Mouse (Mus musculus): ENCODE results near the gene Dock7. TPM values are rescaled to one million over a fixed set of nuclear protein-coding genes. Genes with fewer than 3 reads are reported as not detected.

Dock7 gene
- total RNA-seq (2021): 10 to 100 TPM; 39.3 to 48.2 TPM
- 12.3 and 14.5 TPM in 2 replicates for polyA plus RNA-seq (2012; rRNA removed)
- long read RNA-seq, partial matches to known transcripts: 3 of 3 reads
- long read RNA-seq, other reads (novel, unspliced or antisense): 0 of 3 reads

DNA sequence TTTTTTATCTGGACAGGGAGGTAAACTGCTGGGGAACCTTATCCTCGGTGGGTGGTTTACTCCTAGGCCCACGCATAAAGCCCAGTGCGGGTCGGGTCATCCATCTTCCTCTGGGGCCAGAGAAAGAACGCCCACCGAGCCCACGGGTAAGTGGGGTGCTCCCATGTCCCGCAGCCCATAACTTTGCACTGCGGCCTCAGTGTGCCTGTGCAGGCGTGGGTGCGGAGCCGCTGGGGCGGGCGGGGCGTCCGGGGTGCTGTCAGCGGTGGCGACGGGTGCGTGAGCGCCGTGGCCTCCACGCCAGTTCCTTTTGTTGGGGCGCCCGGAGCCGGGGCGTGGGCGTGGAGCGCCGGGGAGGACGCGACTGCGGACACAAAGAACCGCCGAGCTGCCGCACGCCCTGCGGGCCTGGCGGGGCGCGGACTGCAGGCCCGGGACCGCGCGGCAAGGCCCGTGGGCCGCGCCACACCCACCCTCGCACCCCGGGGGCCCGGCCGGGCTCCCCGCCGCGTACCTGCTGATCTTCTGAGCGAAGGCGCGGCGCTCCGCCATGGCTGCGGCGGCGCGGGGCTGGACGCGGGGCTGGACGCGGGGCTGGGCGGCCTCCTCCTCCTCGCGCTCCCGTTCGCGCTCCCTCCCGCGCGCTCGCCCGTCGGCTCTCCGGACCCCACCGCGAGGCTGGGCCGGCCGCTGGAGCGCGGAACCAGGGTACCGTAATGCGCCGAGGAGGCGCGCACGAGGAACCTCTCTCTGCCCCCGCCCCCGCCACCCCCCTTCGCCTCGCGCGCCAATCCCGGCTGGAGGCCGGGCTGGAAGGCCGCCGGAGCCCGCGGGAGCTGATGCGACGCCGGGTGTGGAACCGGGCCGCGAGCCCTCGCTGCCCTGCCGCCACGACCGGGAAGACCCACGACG, at the start of gene Dock7:
Gene Dock7 (minus strand): TSS at position 705 of the 912 bp plus-strand sequence.
- DNase-seq: peak; percentile 94

DNA sequence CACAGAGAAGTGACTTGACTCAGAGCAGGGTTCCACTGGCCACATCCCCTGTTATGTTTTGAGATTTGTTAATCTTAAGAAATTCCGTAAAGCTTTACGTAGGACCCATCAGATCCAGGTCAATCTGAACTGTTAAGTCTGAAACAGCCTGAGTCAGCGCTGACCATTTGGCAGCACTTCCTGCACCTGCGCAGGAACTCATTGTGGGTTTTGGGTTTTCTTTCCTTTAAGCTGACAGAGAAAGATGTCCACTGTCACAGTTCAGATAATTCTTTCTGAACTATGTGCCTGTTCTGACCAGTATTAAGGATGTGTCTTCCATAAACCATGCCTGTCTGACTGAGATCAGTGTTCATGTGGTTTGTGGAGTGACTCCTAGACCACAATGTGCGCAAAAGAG, 48.2 kb upstream of the Dock7 start:
- DNase-seq: no peak

DNA sequence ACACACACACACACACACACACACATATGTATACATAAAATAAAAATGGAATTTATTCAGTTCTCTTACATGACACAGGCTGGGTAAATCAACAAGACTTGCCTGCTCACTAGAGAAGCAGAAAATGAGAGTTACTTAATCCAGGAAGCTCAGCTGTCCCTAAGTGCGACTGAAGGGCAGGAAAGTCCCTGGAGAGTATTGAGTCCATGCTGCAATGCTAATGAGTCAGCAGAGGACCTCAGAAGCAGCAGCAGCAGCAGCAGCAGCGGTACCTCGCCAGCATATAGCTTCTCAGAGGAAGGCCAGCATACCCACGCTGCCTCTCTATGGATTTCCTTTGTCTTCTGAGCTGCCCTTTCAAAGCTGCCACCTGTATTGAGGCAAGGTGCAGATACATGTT, 42.8 kb upstream of the Dock7 start:
- DNase-seq: peak; percentile 68

DNA sequence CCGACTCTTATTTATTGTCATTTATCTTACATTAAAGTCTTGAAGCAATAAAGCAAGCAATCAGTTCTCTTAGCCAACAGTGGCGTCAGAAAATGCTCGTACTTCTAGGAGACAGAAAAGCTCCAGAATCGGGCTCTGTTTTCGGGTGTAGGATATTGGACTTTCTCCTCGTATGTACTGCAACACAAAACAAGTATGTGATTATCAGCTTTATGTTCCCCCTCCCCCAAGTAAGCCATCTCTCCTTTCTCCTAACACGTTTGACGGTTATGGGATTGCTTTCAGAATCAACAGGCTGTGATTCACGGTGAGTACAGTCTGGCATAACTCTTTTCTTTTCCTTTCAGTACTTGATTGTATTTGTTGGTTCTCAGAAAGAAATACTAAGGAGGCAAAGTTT, 42.3 kb upstream of the Dock7 start:
- DNase-seq: no peak

DNA sequence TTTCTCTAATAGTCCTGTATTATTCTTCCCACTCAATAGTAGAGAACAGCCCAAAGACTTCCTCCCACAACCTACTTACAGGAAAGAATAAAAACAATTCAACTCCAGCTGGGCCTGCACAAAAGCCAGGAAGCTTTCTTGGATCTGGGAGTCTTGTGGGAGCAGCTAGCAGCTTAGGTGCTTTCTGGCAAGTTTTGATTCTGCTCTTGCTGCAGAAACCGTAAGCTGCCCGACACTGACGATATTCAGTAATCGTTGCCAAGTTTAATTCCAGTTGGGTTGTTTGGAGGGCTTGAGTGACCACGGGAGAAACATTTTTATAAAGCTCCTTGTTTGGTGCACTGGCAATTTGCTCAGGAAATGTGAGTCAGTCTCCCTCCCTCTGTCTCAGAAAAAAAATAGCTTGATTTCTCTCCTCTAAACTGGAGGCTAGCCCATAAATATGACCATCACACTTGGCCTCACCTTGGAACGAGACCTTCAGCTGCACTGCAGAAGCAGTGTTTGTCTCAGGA, 40.8 kb upstream of the Dock7 start:
- DNase-seq: peak; percentile 79

DNA sequence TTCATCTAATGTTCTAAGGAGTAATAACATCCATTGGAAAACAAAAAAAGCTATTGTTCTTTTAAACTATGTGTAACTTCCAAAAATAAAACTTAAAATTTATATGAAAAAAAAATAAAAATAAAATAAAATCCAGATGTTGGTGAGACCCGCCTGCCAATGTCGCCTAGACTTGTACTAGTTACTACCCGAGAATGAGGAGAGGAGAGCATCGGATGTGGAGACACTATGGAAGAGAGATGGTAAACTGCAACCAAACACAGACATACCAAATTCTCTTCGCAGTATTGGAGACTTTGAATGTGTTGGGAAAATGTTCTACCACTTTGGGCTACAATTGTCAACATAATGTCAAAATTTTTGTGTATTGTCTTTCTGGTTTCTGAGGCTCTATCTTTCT, 40.2 kb upstream of the Dock7 start:
- DNase-seq: no peak

DNA sequence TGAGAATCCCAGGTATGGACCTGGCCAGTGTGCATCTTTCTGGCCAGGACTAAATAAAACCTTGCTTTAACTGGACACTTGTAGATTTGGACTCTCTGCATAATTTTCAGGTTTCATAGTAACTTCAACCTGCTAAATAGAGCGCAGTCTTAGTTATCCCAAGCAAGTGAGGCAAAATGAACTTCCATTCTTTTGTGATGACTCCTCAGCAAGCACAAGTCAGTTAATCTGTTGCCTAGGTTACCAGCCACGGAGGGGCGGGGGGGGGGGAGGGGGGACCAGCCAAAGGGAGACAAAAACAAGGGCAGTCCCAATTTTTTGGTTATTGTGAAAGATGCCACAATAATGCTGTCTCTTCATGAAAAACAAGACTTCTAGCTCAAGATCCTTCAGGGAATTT, 39.7 kb upstream of the Dock7 start:
- no peak for DNase-seq

DNA sequence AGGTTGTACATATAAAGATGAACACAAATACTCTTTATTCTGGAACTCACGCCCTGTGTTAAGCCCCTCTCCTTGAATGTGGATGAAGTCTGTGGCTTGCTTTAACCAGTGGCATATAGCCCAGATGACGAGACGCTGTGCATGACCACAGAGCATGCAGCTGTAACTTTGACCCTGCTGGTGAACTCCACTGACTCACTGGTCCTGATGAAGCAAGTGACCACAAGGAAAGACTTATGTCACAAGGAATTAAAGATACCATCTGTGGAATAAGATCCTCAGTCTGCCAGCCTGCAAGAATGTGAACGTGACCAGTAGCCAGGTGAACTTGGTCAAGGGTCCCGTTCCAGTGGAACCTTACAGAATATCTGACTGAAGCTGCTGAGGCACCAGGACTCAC, 37.8 kb upstream of the Dock7 start:
- DNase-seq: peak; percentile 65

DNA sequence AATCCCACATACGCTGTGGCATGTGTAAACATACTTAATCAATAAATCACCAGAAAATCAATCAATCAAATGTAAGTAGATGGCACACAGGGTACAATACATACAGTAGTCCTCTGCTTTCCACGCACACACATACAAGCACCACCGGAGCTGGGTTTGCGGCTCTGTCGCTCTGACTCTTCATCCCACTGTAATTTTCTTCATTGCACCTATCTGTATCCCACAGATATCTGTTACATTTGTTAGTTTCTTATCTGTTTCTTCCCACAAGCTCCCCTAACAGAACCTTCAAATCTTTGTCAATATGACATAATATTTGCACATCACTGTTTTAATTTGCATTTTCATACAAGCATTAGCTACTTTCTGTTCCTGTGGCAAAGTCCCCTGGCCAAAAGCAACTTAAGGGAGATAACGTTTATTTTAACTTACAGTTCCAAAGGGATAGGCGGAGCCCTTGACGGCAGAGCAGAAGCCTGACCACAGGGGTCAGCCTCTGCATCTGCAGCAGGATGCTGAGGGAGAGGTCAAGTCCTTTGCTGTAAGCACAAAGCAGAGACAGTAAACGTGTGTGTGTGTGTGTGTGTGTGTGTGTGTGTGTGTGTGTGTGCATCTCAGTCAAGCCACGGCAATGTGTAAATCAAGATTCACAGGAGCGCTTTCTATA, 36.1 kb upstream of the Dock7 start:
- no peak for DNase-seq

DNA sequence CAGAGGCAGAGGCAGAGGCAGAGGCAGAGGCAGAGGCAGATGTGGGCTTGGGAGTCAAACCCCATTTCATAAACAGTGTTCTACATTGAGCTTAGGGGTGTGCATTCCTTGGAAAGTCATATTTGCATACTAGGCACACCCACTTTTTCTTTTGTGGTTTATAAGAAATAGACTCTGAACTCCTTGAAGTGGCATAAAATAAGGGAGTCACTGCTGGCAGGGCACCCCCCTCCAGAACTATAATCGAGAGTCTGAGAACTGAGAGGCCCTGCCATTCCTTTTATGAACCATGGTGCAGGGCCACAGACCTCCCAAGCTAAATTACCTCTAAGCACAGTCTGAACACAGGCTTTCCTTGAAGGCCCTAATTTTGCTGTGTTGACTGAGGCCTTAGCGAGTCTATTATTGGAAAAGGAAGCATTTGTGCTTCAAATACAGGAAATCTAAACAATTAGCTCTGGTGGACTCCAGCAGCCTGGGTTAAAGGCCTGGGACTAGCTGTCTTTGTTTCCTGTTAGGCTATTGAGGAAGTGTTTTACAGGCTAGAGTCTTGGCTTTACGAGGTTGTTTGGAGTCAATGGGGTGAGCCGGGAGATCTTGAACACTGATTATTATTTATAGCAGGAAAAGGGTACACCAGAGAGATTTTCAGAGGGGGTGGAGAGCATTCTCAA, 31.3 kb upstream of the Dock7 start:
- DNase-seq: no peak

DNA sequence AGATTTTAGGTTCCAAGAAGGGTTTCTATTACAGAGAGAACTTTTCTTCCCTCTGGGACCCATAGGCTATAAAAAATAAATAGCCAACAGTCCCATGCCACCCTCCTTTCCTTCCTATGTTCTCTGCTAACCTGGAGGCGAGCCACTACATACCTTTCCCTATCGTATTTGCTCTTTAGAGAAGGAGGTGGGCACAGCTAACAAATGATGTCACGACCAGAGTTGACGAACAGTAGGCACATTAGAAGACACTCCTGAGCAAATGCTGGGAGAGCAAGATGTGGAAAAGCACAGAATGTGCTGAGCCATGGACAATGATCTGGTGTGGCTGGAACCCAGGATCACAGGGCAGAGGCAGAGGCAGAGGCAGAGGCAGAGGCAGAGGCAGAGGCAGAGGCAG, 30.7 kb upstream of the Dock7 start:
- no peak for DNase-seq

DNA sequence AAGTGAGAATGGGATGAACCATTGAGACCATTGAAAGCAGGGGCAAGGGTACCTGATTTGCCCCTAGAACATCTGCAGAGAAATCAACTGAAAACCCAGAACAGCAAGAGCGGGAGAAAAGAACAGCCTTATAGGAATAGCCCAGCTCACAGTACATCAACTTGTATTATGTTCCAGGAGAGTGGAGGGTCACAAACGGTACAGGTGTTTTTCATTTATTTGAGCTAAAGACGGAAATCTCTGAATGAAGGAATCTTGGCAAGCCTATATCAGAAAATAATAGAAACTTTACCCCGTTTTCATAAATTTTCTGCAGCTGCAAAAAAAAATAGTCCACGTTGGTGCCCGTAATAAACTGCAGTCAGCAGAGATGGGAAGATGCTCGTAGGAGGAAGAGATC, 22.6 kb upstream of the Dock7 start:
- DNase-seq: no peak

DNA sequence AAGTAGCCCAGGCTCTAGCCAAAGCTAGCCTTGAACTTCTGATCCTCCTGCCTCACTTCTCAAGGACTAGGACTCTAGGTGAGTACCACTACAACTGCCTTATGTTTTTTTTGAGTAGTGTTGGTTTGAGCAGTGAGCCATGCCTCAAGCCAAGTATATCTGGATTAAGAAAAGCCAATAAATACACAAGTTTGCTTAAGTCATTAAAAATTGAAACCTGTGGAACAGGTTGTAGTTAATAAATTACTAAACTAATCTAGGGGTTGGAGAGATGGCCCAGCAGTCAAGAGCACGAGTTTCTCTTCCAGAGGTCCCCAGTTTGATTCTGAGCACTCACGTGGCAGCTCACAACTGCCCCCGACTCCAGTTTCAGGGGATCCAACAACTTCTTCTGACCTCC, 20.9 kb upstream of the Dock7 start:
- DNase-seq: no peak

DNA sequence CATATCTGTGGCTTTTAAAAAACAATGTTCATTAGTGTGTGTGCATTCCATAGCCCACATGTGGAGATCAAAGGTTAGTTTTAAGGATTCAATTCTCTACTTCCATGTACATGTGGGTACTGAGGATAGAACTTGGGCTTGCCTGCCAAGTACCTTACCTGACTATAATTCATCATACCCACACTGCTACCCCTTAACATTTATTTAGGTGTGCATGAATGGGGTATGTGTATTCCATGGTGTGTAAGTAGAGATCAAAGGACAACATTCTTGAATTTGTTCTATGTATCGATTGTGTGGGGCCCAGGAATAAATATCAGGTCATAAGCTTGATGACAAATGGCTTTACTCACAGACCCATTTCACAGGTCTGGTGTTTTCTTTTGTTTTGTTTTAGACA, 20.5 kb upstream of the Dock7 start:
- DNase-seq: no peak

DNA sequence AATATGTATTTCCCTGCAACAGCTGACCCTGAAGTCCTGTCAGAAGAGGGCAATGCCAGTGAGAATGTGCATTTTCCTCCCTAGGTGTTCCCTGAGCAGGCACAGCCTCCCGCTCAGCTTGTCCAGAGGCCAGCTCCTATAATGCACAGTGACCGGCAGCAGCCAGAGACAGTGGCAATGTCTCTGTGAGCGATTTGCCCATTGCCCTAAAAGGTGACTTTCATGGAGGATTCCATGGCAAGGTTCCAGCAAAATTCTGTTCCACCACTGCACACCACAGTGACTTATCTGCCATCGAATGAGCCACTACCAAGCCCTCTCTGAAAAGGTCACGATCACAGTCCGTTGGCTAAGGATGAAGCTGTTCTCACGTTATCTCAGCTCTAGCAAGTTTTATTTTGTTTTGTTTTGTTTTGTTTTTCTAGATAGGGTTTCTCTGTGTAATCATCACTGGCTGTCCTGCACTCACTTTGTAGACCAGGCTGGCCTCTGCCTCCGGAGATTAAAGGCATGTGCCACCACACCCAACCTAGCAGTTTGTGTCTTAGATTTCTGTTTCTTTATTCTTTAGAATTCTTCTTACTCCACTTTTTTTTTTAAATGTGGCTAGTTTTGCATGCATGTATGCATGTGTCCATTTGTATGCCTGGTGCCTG, 17.4 kb upstream of the Dock7 start:
- peak; percentile 31 for DNase-seq

DNA sequence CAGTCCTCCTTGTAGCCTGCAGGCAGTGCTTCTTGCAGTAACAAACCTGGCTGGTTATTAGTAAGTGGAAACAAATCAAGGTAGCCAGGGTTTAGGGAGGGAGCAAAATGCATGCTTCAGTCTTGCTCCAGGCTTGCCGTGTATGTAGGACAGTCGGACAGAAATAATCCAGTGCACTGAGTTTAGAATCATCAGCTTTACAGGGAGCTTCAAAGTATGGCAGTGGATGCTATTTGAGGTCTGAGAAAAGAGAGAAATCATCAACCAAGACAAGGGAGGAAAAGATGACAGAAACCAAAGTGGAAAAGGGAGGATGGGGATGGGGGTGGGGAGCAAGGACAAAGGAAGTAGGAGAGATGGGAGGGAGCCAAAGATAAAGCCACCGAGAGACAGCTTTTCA, 13.8 kb upstream of the Dock7 start:
- DNase-seq: no peak

DNA sequence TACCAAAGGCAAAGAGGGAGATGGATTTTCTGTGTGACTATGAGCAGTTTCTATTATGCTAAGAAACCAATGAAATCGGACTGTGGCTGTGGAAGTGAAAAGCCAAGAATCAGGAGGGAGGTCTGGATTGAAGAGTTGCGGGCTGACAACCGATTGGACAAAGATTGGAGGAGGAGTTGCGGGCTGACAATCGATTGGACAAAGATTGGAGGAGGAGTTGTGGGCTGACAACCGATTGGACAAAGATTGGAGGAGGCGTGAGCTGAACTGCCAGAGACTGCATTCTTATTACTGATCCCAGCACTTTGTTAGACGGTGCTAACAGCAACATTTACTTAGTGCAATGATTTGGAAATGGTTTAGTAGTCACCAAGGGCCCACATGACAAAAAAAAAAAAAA, 12.6 kb upstream of the Dock7 start:
- DNase-seq: no peak

DNA sequence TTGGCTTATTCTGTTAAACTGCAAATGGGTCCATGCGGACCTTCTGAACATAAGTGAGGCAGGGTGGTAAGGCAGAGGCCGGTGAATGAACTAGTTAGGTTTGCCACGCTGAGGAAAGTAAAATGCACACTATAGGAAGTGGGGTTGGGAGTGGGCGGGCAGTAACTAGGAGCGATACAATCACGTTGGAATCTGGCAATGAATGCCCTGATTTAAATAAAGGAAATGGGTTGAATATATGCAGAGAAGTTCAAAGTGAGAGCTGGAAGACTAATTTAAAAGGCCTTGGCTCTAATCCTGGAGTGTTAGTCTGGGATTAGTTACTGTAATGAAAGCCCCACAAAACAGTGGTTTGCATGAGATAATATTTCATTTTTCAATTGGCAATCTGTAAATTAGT, 12.0 kb upstream of the Dock7 start:
- DNase-seq: no peak

DNA sequence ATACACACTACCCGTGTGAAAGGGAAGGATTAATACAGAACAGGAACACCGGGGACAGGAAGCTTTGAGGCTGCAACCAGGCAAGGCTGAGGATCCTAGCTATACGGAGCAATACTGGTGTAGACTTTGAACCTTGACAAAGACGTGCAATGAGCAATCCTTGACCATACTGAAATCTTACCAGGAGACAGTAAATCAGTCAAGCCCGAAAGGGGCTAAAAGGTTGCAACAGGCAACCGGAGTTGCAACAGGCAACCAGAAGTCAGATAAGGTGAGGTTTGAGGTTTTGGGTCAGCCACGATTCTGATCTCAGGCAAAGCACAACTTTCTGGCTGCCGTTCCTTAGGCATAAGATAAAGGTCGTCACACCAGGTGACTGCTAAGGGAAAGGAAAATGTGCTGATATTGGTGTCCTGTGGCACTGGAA, 10.5 kb upstream of the Dock7 start:
- DNase-seq: peak; percentile 59

DNA sequence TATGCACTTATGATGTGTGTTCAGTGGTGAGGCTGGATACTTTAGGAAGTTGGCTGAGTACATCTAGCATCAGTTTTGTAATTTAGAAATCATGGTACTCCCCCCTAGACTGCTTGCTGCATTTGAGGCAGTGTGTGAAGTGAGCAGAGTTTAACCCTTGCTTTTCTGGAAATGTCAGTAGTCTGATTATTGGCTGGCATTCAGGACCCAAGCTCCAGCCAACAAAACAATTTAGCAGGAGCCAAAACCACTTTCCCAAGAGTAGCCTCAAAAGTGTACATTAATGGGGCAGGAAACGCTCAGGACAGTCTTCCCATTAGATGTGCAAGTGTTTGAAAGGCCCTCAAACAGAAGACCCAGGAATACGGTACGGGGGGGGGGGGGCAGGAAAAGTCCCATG, 2.8 kb upstream of the Dock7 start:
- no peak for DNase-seq

DNA sequence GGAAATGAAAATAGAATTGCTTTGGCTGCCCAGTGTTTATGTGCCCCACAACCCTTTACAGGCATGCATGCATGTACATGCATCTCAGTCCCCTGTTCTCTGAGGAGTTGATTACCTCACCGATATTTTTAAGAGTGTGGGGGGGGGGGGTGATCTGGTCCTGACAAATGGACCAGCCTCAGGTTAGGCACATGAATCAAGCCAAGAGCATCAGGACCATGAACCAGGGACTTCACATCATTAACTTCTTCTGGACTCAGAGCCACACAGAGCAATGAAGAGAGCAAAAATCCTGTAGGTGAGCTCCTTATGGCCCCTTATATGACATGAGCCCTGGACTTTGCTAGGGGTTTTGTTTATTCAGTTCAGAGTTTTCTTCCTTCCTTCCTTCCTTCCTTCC, 2.1 kb upstream of the Dock7 start:
- no peak for DNase-seq

DNA sequence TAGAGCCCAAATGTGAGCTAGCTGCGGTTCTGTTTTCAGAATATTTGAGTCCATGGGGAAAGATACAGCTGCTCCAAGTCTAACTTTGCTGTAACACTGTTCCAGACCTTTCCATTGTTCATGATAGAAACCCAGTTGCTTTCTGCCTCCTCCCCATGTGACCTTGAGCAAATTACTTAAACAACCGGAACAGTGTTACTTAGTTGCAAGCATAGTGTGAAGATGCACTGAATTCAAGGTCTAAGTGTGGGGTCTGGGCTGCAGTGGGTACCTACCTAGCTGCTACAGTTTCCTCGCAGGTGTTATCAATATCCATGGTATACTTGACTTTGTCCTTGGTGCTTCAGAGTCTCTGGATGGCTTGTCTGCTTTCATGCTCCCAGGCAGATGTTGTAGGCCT, 1.3 kb upstream of the Dock7 start:
- DNase-seq: no peak

Data from adrenal gland, adult 2 months (tissue).